Mouse (Mus musculus) natural killer cell, adult 2 months (primary cell): ENCODE data around the gene Rb1.
A peak's percentile ranks its signal among the peaks of the same experiment; 100 is the strongest.

Experiments used
- DNase-seq, 2 experiments: peaks; one replicate each; pipeline ENCODE4 v3.0.0; 2022; ENCODE audit warnings: low spot score in 2 of 2

Rb1 gene

GRCm38 (mm10) chr14:73271807-73272206 lies 53.8 kb downstream of the Rb1 start:
- DNase-seq: no peak

GRCm38 (mm10) chr14:73266166-73266565 lies 59.5 kb downstream of the Rb1 start:
- peak in 1 of 2 experiments; percentile 39 for DNase-seq

GRCm38 (mm10) chr14:73262210-73262609 lies 63.4 kb downstream of the Rb1 start:
- DNase-seq: no peak

GRCm38 (mm10) chr14:73258181-73258580 lies 67.4 kb downstream of the Rb1 start:
- no peak for DNase-seq

GRCm38 (mm10) chr14:73257348-73257747 lies 68.3 kb downstream of the Rb1 start:
- DNase-seq: no peak

GRCm38 (mm10) chr14:73255426-73255970 lies 70.1 kb downstream of the Rb1 start:
- no peak for DNase-seq

GRCm38 (mm10) chr14:73254412-73254811 lies 71.2 kb downstream of the Rb1 start:
- DNase-seq: no peak

- DNase-seq: no peak
Observed at GRCm38 (mm10) chr14:73253453-73254251, 72.0 kb downstream of the Rb1 start.

GRCm38 (mm10) chr14:73252276-73252675 lies 73.3 kb downstream of the Rb1 start:
- no peak for DNase-seq

- no peak for DNase-seq
Observed at GRCm38 (mm10) chr14:73250056-73250455, 75.6 kb downstream of the Rb1 start.

- DNase-seq: no peak
Observed at GRCm38 (mm10) chr14:73244061-73244597, 81.5 kb downstream of the Rb1 start.

- no peak for DNase-seq
Observed at GRCm38 (mm10) chr14:73239857-73240256, 85.8 kb downstream of the Rb1 start.

- peak in 1 of 2 experiments; percentile 16 for DNase-seq
Observed at GRCm38 (mm10) chr14:73239291-73239690, 86.3 kb downstream of the Rb1 start.

- peak; percentile 43 to 47 for DNase-seq
Observed at GRCm38 (mm10) chr14:73238498-73239250, 86.9 kb downstream of the Rb1 start.

- peak; percentile 16 to 25 for DNase-seq
Observed at GRCm38 (mm10) chr14:73237848-73238321, 87.7 kb downstream of the Rb1 start, which contains the start of gene Lpar6. Lpar6 (plus strand) TSS chr14:73237895.

GRCm38 (mm10) chr14:73234468-73235031 lies 91.1 kb downstream of the Rb1 start:
- DNase-seq: no peak

- DNase-seq: no peak
Observed at GRCm38 (mm10) chr14:73231286-73231982, 94.2 kb downstream of the Rb1 start.

- no peak for DNase-seq
Observed at GRCm38 (mm10) chr14:73226849-73227248, 98.8 kb downstream of the Rb1 start.

- DNase-seq: no peak
Observed at GRCm38 (mm10) chr14:73226346-73226745, 99.3 kb downstream of the Rb1 start.

- DNase-seq: no peak
Observed at GRCm38 (mm10) chr14:73222316-73222970, 103.2 kb downstream of the Rb1 start.

GRCm38 (mm10) chr14:73217062-73217461 lies 108.6 kb downstream of the Rb1 start:
- DNase-seq: no peak
